Mouse (Mus musculus) brain, embryonic 14.5 days (tissue): Measurements from ENCODE around the gene Gm20431. TPM values are rescaled to one million over a fixed set of nuclear protein-coding genes. Genes with fewer than 3 reads are reported as not detected.
"Not testable (repeated sequence)": the region's sequence is repeated elsewhere in the genome, so short reads cannot be mapped to it uniquely, and the experiment has no call there.

ENCODE experiments used
- DNase-seq: peaks from one replicate; pipeline ENCODE4 v3.0.0-alpha.2; 2011; ENCODE audit warnings: low read depth
- CTCF ChIP-seq: fragments of 200-500 bp; IDR thresholded peaks from 2 replicates; pipeline ENCODE4 v1.5.1; 2012; ENCODE audit warnings: inconsistent platforms, mild to moderate bottlenecking, moderate library complexity, borderline replicate concordance; ENCODE audit not compliant: insufficient read depth, insufficient read length; ENCODE audit errors: extremely low read depth
- POLR2A ChIP-seq: fragments of 200-500 bp; IDR thresholded peaks from 2 replicates; pipeline ENCODE4 v1.6.1; 2012; ENCODE audit warnings: mild to moderate bottlenecking, inconsistent platforms, borderline replicate concordance; ENCODE audit not compliant: poor library complexity, insufficient read depth, insufficient read length, severe bottlenecking; ENCODE audit errors: extremely low read depth
- polyA plus RNA-seq: library from polyadenylated mRNA; depleted of rRNA; stranded (reverse); fragments of >200 nt; gene quantifications from 2 replicates; pipeline ENCODE4 v1.2.3, GENCODE M21; 2012

Gm20431 gene
- polyA plus RNA-seq, 1 experiment, result 3.5 TPM

DNA sequence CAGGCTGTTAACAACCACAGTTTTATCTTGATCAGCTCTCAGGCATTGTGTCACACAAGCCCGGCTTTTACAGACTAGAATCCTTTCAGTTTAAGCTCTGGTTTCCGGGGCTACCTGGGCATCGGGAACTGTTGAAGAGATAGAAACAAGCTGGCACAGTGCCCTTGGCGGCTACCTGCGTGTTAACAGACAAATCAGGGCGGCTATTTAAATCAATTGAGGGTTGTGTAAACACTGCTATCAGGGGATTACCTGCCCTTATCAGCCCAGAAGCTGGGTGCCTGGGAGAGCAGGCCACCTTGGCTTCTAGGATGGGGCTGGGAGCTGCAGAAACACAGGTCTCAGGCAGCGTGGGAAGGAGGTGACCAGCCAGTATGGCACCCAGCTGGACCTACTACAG, 8.6 kb downstream of the Gm20431 start:
- no peak for DNase-seq
- TF ChIP-seq CTCF (no peak), POLR2A (no peak)

DNA sequence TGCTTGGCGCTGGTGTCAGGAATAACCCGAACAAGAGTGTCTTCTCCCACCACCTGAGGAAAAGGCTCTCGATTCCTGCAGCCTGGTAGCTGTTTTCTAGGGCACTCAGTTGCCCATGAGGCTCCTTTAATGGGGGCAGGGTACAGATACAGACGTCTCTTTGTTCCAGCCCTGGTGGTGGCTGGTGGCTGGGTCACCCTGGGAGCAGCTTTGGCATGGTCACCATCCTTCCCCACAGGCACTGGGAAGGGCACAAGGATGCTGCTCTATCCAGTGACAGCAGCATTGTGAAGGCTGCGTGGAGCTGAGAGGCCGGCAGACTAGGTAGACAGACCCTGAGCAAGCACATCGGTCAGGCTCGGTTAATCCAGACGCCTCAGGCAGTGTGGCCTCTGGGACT, 9.7 kb downstream of the Gm20431 start:
- no peak for TF ChIP-seq CTCF
- TF ChIP-seq POLR2A, result no peak
- no peak for DNase-seq

DNA sequence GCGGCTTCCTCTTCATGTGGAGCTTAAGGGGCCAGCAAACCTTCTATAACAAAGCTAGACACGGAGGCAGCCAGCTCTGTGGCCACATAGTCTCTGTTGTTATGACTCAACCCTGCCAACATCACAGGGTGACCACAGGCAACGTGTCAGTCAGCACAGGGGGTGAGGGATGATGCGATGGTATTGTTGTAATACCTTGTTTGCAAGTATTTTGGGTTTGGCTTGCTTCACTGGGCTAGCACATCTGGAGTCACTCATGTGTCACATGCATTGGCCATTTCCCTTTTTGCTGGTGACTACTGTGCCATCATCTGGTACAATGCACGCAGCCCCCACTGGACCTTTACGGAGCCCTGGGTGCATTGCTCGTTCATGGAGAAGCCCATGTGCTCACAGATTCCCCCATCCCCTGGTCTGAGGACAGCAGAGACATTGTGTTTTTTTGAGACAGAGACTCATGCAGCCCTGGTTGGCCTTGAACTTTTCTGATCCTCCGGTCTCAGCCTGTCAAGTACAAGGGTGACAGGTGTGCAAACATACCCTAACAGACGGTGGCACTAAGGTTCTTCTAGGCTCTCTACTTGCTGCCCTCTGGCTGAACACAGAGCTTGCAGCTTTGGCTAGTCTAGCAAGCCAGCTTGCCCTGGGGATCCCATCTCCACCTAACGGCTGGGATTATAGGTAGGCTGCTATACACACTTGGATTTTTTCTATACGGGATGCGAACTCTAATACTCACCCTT, 11.8 kb downstream of the Gm20431 start:
- DNase-seq, result no peak

DNA sequence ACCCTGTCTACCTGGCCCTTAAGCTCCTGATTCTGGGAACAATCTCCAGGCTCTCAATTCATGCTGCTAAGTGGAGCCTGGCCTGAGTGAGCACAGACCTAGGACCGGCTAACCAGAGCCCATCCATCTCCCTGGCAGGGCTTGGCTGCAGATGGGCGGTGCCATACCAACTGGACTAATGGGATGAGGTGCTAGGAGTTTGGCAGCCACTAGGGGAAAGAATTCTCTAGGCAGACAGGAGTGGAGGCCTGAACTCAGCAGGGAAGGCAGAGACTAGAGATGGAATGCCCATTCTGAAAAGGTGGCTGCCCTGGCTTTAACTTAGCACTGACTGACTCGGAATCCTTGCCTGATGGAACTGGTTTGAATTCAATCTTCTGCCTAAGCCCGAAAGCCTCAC, 14.9 kb downstream of the Gm20431 start:
- DNase-seq, result no peak
- TF ChIP-seq POLR2A (no peak), CTCF (no peak)

More for the DNA sequence above, 11.8 kb downstream of the Gm20431 start:
- TF ChIP-seq POLR2A, result no peak
- TF ChIP-seq CTCF, result no peak

DNA sequence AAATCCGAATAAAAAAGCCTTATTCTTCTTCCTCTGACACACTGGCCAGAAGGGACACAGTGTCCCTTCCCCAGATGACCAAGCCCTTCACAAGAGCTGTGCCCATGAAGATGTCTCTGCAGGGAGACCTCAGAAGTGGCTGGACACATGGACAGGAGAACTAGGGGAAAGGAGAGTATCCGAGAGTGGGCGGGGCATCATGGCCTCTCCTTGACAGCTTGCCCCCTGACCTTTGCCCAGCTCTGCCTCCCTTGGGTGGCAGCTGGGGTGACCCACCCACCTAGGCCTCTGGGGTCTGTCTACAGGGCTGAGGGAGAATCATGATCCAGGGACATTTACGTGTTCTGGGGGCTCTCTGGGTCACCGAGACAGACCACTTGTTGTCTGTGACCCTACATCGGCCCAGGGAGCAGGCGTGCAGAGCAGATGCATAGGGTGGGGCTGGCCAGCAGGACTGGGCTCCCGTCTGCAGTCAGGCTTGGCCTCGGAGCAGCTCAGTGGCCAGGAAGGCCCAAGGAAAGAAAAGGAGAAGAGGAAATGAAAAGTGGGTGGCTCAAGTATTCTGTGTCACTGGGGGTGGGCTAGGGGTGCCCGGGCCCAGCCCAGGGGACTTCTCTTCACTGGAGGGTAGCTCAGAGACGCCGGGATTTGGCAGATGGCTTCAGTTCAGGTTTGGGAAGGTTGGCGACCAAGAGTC, 17.8 kb downstream of the Gm20431 start:
- not testable (repeated sequence) for DNase-seq

GRCm38 (mm10) chr2:167642164-167642563, 19.1 kb downstream of the Gm20431 start:
- TF ChIP-seq POLR2A (no peak), CTCF (no peak)
- no peak for DNase-seq

GRCm38 (mm10) chr2:167641337-167641736, 20.0 kb downstream of the Gm20431 start:
- DNase-seq, result no peak
- TF ChIP-seq CTCF (peak; percentile 47; the same call in 1 of the 2 replicates), POLR2A (no peak)

DNA sequence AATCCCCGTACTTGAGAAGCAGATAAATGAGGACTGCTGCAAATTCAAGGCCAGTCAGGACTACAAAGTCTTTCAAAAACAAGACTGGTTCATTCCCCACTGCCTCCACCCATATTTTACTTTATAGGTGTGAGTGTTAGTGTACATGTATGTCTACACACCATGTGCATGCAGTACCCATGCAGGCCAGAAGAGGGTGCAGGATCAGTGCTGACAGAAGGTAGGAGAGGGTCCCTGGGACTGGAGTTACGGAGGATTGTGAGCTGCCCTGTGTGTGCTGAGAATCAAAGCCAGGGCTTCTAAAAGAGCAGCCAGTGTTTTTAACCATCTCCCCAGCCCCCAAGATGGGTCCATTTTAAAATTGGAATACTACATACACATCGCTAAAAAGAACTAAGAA, 21.0 kb downstream of the Gm20431 start:
- TF ChIP-seq CTCF (peak; percentile 59; the same call in 1 of the 2 replicates), POLR2A (no peak)
- no peak for DNase-seq

DNA sequence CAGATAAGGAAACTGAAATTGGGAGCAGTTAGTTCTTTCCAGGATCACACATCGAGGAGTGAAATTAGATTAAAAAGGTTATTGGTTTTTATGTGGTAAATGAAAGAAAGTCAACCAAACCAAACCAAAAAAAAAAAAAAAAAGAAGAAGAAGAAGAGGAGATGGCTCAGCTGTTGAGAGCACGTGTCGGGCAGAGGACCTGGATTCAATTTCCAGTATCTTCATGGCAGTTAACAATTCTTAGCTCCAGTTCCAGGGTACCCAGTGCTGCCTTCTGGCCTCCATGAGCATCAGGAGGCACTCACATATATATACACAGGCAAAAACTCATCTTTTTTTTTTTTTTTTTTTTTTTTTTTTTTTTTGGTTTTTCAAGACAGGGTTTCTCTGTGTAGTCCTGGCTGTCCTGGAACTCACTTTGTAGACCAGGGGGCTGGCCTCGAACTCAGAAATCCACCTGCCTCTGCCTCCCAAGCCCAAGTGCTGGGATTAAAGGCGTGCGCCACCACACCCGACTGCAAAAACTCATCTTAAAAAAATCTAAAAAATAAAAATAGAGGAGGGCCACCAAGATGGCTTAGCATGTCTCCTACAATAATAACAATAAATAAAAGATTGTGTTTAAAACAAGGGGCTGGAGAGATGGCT, 26.3 kb downstream of the Gm20431 start:
- no peak for DNase-seq
- TF ChIP-seq CTCF (no peak), POLR2A (no peak)

- TF ChIP-seq CTCF (no peak), POLR2A (no peak)
- DNase-seq, result peak; percentile 100
These were observed 26.9 kb downstream of the Gm20431 start for GRCm38 (mm10) chr2:167634338-167634770.

- no peak for DNase-seq
- TF ChIP-seq POLR2A, result no peak
- no peak for TF ChIP-seq CTCF
These were observed 27.8 kb downstream of the Gm20431 start for GRCm38 (mm10) chr2:167633537-167633872.
